Mouse (Mus musculus): ENCODE measurements around the gene Slco3a1.

Gene Slco3a1

DNA sequence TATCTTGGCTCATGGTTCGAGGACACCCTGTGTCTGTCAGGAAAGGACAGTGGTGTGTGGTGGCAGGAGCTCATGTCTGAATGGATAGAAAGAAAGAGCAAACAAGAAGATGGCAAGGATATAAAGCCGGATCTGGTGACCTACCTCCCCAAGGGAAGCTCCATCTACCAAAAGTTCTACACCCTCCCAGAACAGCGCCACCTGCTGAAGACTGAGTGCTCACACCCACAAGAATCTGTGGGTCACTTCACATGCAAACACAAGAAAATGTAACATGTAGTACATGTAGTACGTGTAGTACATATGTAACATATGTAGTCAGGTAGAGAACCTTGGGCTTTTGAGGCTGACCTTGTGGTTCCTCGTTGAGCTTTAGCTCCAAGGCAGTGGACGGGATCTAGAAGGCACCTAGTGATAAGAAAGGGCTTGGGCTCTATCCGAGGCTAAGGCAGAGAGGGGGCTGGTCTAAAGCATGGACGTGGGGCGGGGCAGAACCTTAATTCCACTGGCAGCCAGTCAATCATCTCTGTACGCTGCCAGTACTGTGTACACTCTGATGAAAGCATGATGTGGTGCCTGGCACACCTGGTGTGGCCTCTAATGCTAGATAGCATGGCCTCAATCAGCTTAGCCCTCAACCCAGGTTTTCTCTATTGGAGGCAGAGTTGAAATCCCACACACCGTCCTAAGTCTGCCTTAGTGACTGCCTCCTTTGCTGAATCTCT is 186.2 kb downstream of the Slco3a1 start:
- Histone ChIP-seq H3K9me3 (ENCODE audit: low read length) (no peaks in the 10 kb centered on the region), H3K4me3 (replicated peaks; ENCODE audit: low read length) (no peak overlapping the region), H3K36me3 (ENCODE audit: insufficient read depth, low read length) (no peaks in the 10 kb centered on the region), H3K4me1 (replicated peaks; ENCODE audit: low read depth, low read length) (no peaks in the 10 kb centered on the region), H3K27me3 (ENCODE audit: insufficient read depth, low read length) (no peaks in the 10 kb centered on the region; the same call in 1 of the 2 replicates)
- TF ChIP-seq CTCF (conservative IDR thresholded peaks at IDR 0.05; ENCODE audit: low read length) (no peak; the same call in 1 of the 2 replicates), POU5F1 (IDR thresholded peaks at IDR 0.05; ENCODE audit: borderline replicate concordance, low read length) (no peak), NANOG (IDR thresholded peaks at IDR 0.05; ENCODE audit: borderline replicate concordance, low read length) (no peak)

- H3K36me3 ChIP-seq (ENCODE audit: insufficient read depth, low read length): no peaks in the 10 kb centered on the region
- H3K4me3 ChIP-seq (replicated peaks; ENCODE audit: low read length): no peak overlapping the region
- H3K9me3 ChIP-seq (ENCODE audit: low read length): no peaks in the 10 kb centered on the region
- no peaks in the 10 kb centered on the region; the same call in 1 of the 2 replicates for H3K27me3 ChIP-seq (ENCODE audit: insufficient read depth, low read length)
- TF ChIP-seq NANOG (IDR thresholded peaks at IDR 0.05; ENCODE audit: borderline replicate concordance, low read length) (no peak), CTCF (conservative IDR thresholded peaks at IDR 0.05; ENCODE audit: low read length) (peak; percentile 24; the same call in 1 of the 2 replicates)
- H3K4me1 ChIP-seq (replicated peaks; ENCODE audit: low read depth, low read length): no peaks in the 10 kb centered on the region
These were observed 187.2 kb downstream of the Slco3a1 start for GRCm38 (mm10) chr7:74367350-74367749.

DNA sequence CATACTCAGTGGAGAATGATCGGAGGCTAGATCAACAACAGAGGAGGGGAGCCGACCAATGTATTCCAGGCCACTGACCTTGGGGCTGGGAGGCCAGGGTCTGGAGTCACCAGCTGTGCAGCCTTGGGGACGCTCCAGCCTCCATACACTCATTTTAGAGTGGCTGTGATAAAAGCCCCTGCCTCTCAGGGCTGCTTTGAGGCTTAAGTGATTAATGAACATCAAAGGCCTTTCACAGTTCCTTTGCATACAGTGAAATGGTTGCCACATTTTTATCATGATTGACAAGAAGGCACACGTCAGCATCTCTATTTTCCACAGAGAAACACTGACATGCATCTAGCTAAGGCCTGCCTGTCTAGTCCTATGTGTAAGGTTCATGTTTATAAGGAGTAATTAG is 189.0 kb downstream of the Slco3a1 start:
- TF ChIP-seq NANOG (IDR thresholded peaks at IDR 0.05; ENCODE audit: borderline replicate concordance, low read length): no peak
- TF ChIP-seq POU5F1 (IDR thresholded peaks at IDR 0.05; ENCODE audit: borderline replicate concordance, low read length): no peak
- no peak for TF ChIP-seq CTCF (conservative IDR thresholded peaks at IDR 0.05; ENCODE audit: low read length)
- Histone ChIP-seq H3K27me3 (ENCODE audit: insufficient read depth, low read length) (no peaks in the 10 kb centered on the region; the same call in 1 of the 2 replicates), H3K4me3 (replicated peaks; ENCODE audit: low read length) (no peak overlapping the region), H3K36me3 (ENCODE audit: insufficient read depth, low read length) (no peaks in the 10 kb centered on the region), H3K9me3 (ENCODE audit: low read length) (no peaks in the 10 kb centered on the region), H3K4me1 (replicated peaks; ENCODE audit: low read depth, low read length) (no peaks in the 10 kb centered on the region)

DNA sequence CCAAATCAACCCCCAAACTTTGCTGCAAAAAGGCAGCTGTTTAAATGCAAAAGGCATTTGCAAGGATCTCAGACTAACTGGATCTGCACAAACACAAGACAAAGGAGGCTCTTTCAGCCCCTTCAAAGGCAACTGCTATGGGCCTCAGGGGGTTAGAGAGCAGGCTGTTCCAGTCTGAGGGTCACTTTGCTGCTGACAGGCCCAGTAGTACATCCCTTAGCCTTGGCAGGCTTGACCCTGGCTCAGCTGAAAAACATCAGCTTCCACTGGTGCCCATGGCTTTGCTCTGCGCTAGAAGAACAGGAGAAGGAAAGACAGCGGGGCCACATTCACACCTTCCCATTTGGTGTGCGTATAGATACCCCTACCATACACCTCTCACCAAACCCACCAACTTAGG is 189.6 kb downstream of the Slco3a1 start:
- no peaks in the 10 kb centered on the region for H3K9me3 ChIP-seq (ENCODE audit: low read length)
- no peak overlapping the region for H3K4me3 ChIP-seq (replicated peaks; ENCODE audit: low read length)
- no peaks in the 10 kb centered on the region; the same call in 1 of the 2 replicates for H3K27me3 ChIP-seq (ENCODE audit: insufficient read depth, low read length)
- TF ChIP-seq POU5F1 (IDR thresholded peaks at IDR 0.05; ENCODE audit: borderline replicate concordance, low read length): no peak
- no peak for TF ChIP-seq NANOG (IDR thresholded peaks at IDR 0.05; ENCODE audit: borderline replicate concordance, low read length)
- H3K36me3 ChIP-seq (ENCODE audit: insufficient read depth, low read length): no peaks in the 10 kb centered on the region
- H3K4me1 ChIP-seq (replicated peaks; ENCODE audit: low read depth, low read length): no peaks in the 10 kb centered on the region

DNA sequence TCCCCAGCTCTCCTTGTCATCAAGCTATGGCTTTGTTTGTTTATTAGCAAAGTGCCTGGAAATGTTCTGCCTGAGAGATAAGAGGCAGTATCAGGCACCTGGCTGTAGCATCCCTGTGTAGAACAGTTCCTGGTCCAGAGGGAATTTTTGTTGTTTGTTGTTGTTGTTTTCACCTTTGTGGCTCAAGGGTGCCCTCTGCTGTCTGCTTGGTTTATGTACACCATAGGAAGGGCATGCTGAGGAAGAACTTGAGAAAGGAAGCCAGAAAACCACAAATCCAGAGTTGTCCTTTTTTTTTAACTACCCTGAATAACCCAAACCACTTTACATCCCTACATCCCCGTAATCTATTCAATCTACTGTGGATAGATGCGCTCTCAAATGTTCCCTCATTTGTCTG is 191.1 kb downstream of the Slco3a1 start:
- Histone ChIP-seq H3K4me3 (replicated peaks; ENCODE audit: low read length) (no peak overlapping the region), H3K27me3 (ENCODE audit: insufficient read depth, low read length) (no peaks in the 10 kb centered on the region; the same call in 1 of the 2 replicates), H3K4me1 (replicated peaks; ENCODE audit: low read depth, low read length) (no peaks in the 10 kb centered on the region), H3K9me3 (ENCODE audit: low read length) (no peaks in the 10 kb centered on the region), H3K36me3 (ENCODE audit: insufficient read depth, low read length) (no peaks in the 10 kb centered on the region)
- TF ChIP-seq NANOG (IDR thresholded peaks at IDR 0.05; ENCODE audit: borderline replicate concordance, low read length) (no peak), CTCF (conservative IDR thresholded peaks at IDR 0.05; ENCODE audit: low read length) (peak; percentile 34)

- TF ChIP-seq CTCF (conservative IDR thresholded peaks at IDR 0.05; ENCODE audit: low read length) (no peak), NANOG (IDR thresholded peaks at IDR 0.05; ENCODE audit: borderline replicate concordance, low read length) (no peak), POU5F1 (IDR thresholded peaks at IDR 0.05; ENCODE audit: borderline replicate concordance, low read length) (no peak)
- H3K4me3 ChIP-seq (replicated peaks; ENCODE audit: low read length): no peak overlapping the region
These were observed 192.9 kb downstream of the Slco3a1 start for GRCm38 (mm10) chr7:74361677-74362076.

DNA sequence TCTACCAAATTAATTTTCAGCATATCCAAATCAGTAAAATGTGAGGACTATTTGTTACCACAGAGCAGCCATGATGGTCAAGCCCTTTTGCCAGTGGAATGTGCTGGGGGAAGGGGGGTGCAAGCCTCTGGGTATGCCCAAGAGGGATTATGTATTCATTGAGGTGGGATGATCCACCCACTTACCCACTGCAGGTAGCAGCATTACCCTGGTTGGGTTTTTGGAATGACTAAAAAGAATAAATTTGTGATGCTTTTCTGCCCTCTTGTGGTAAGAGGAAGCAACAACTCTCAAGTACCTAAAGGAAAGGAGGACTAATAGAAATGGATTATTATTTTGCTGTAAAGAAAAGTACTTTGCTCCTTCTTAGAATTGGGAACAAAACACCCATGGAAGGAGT is 197.6 kb downstream of the Slco3a1 start:
- TF ChIP-seq POU5F1 (IDR thresholded peaks at IDR 0.05; ENCODE audit: borderline replicate concordance, low read length) (no peak), NANOG (IDR thresholded peaks at IDR 0.05; ENCODE audit: borderline replicate concordance, low read length) (no peak), CTCF (conservative IDR thresholded peaks at IDR 0.05; ENCODE audit: low read length) (peak; percentile 50)
- no peaks in the 10 kb centered on the region for H3K36me3 ChIP-seq (ENCODE audit: insufficient read depth, low read length)
- no peaks in the 10 kb centered on the region for H3K27me3 ChIP-seq (ENCODE audit: insufficient read depth, low read length)
- no peak overlapping the region for H3K4me3 ChIP-seq (replicated peaks; ENCODE audit: low read length)
- no peaks in the 10 kb centered on the region for H3K4me1 ChIP-seq (replicated peaks; ENCODE audit: low read depth, low read length)
- H3K9me3 ChIP-seq (ENCODE audit: low read length): no peaks in the 10 kb centered on the region

More at GRCm38 (mm10) chr7:74361677-74362076, 192.9 kb downstream of the Slco3a1 start:
- Histone ChIP-seq H3K9me3 (ENCODE audit: low read length) (no peaks in the 10 kb centered on the region), H3K27me3 (ENCODE audit: insufficient read depth, low read length) (no peaks in the 10 kb centered on the region; the same call in 1 of the 2 replicates), H3K4me1 (replicated peaks; ENCODE audit: low read depth, low read length) (no peaks in the 10 kb centered on the region), H3K36me3 (ENCODE audit: insufficient read depth, low read length) (no peaks in the 10 kb centered on the region)

- Histone ChIP-seq H3K27me3 (ENCODE audit: insufficient read depth, low read length) (no peaks in the 10 kb centered on the region), H3K36me3 (ENCODE audit: insufficient read depth, low read length) (no peaks in the 10 kb centered on the region), H3K4me1 (replicated peaks; ENCODE audit: low read depth, low read length) (no peaks in the 10 kb centered on the region), H3K9me3 (ENCODE audit: low read length) (no peaks in the 10 kb centered on the region), H3K4me3 (replicated peaks; ENCODE audit: low read length) (no peak overlapping the region)
- TF ChIP-seq POU5F1 (IDR thresholded peaks at IDR 0.05; ENCODE audit: borderline replicate concordance, low read length): no peak
- peak; percentile 67 for TF ChIP-seq CTCF (conservative IDR thresholded peaks at IDR 0.05; ENCODE audit: low read length)
These were observed 199.9 kb downstream of the Slco3a1 start for GRCm38 (mm10) chr7:74354527-74355256.

Data from E14TG2a.4 (cell line).